Mouse (Mus musculus): ENCODE measurements around the gene 2610021A01Rik. TPM values are rescaled to one million over a fixed set of nuclear protein-coding genes. Genes with fewer than 3 reads are reported as not detected.
"Not testable (repeated sequence)": the region's sequence is repeated elsewhere in the genome, so short reads cannot be mapped to it uniquely, and the experiment has no call there.

The 2610021A01Rik gene
- total and polyA plus RNA-seq, 3 experiments, result 17.3 to 27.9 (median 18.2) TPM

- dilution Hi-C loops (cut with MboI; ENCODE audit: extremely low pct_ligation_motif_present, extremely low pct_unique_long_range_greater_than_20kb, low sequenced_read_pairs), result no loop called here
Observed at GRCm38 (mm10) chr7:41577956-41578355, 21.1 kb upstream of the 2610021A01Rik start.

GRCm38 (mm10) chr7:41582028-41582427 is 17.0 kb upstream of the 2610021A01Rik start:
- Histone ChIP-seq H3K4me1 (ENCODE audit: control insufficient read depth in 1 of 2, insufficient read depth in 2 of 2) (no peaks in the 10 kb centered on the region), H3K9me3 (replicated peaks; ENCODE audit: low read length) (peaks cover 2% of the 10 kb centered on the region), H3K9ac (ENCODE audit: insufficient read depth, low read depth) (no peak overlapping the region), H3K27me3 (replicated peaks) (no peaks in the 10 kb centered on the region), H3K79me2 (replicated peaks; ENCODE audit: control insufficient read depth, extremely low read depth, insufficient read depth, poor library complexity, severe bottlenecking) (no peaks in the 10 kb centered on the region), H3K4me2 (ENCODE audit: insufficient read depth, low read depth, poor library complexity, severe bottlenecking) (no peak overlapping the region), H3K4me3 (replicated peaks in 1 of 3; ENCODE audit: low read depth in 2 of 3, low read length in 2 of 3, poor library complexity in 1 of 3) (no peak overlapping the region), H3K27ac (ENCODE audit: insufficient read depth, low read depth) (no peak overlapping the region), H3K36me3 (replicated peaks in 1 of 2; ENCODE audit: control insufficient read depth in 1 of 2, insufficient read depth in 1 of 2, low read length in 1 of 2) (no peaks in the 10 kb centered on the region)
- no peak for TF ChIP-seq MAZ (IDR thresholded peaks at IDR 0.05; ENCODE audit: low read depth, low read length)
- no peak for TF ChIP-seq HCFC1 (IDR thresholded peaks at IDR 0.05; ENCODE audit: low read depth, low read length)
- no peak for TF ChIP-seq MXI1 (IDR thresholded peaks at IDR 0.05; ENCODE audit: low read depth, low read length)
- no peak for TF ChIP-seq BHLHE40 (IDR thresholded peaks at IDR 0.05; ENCODE audit: low read depth, low read length)
- TF ChIP-seq NRF1 (IDR thresholded peaks at IDR 0.05; ENCODE audit: low read depth, low read length), result no peak
- no peak for TF ChIP-seq RCOR1 (conservative IDR thresholded peaks at IDR 0.05; ENCODE audit: low read depth, low read length)
- TF ChIP-seq ZMIZ1 (IDR thresholded peaks at IDR 0.05; ENCODE audit: low read depth, low read length), result no peak
- DNase-seq (ENCODE audit: extremely low read depth), result no peak
- in situ Hi-C loops (cut with MboI; ENCODE audit: low pct_ligation_motif_present, low pct_unique_long_range_greater_than_20kb, low sequenced_read_pairs), result no loop called here
- dilution Hi-C loops (cut with MboI; ENCODE audit: extremely low pct_ligation_motif_present, extremely low pct_unique_long_range_greater_than_20kb, low sequenced_read_pairs), result no loop called here

More at GRCm38 (mm10) chr7:41577956-41578355, 21.1 kb upstream of the 2610021A01Rik start:
- in situ Hi-C loops (cut with MboI; ENCODE audit: low pct_ligation_motif_present, low pct_unique_long_range_greater_than_20kb, low sequenced_read_pairs), result no loop called here
- no peaks in the 10 kb centered on the region for H3K9me3 ChIP-seq (replicated peaks; ENCODE audit: low read length)
- no peaks in the 10 kb centered on the region for H3K36me3 ChIP-seq (replicated peaks in 1 of 2; ENCODE audit: control insufficient read depth in 1 of 2, insufficient read depth in 1 of 2, low read length in 1 of 2)
- no peaks in the 10 kb centered on the region for H3K79me2 ChIP-seq (replicated peaks; ENCODE audit: control insufficient read depth, extremely low read depth, insufficient read depth, poor library complexity, severe bottlenecking)
- TF ChIP-seq MYC (IDR thresholded peaks at IDR 0.05; ENCODE audit: low read depth, low read length) (no peak), USF2 (conservative IDR thresholded peaks at IDR 0.05; ENCODE audit: low read depth, low read length) (no peak), CTCF (conservative IDR thresholded peaks at IDR 0.05 in 1 of 2, IDR thresholded peaks at IDR 0.05 in 1 of 2; ENCODE audit: low read depth in 2 of 2, low read length in 2 of 2) (no peak), TBP (conservative IDR thresholded peaks at IDR 0.05; ENCODE audit: low read depth, low read length) (no peak), RCOR1 (conservative IDR thresholded peaks at IDR 0.05; ENCODE audit: low read depth, low read length) (no peak), IRF4 (IDR thresholded peaks at IDR 0.05; ENCODE audit: low read depth, low read length) (no peak), SIN3A (IDR thresholded peaks at IDR 0.05; ENCODE audit: low read length) (no peak), GABPA (IDR thresholded peaks at IDR 0.05; ENCODE audit: insufficient replicate concordance, low read depth, low read length) (no peak), PAX5 (IDR thresholded peaks at IDR 0.05; ENCODE audit: low read length) (no peak)
- H3K4me3 ChIP-seq (replicated peaks in 1 of 3; ENCODE audit: low read depth in 2 of 3, low read length in 2 of 3, poor library complexity in 1 of 3), result no peak overlapping the region
- H3K27ac ChIP-seq (ENCODE audit: insufficient read depth, low read depth), result no peak overlapping the region
- no peak overlapping the region for H3K4me2 ChIP-seq (ENCODE audit: insufficient read depth, low read depth, poor library complexity, severe bottlenecking)
- DNase-seq (ENCODE audit: extremely low read depth), result no peak
- no peaks in the 10 kb centered on the region for H3K4me1 ChIP-seq (ENCODE audit: control insufficient read depth in 1 of 2, insufficient read depth in 2 of 2)
- peaks cover 2% of the 10 kb centered on the region for H3K27me3 ChIP-seq (replicated peaks)
- H3K9ac ChIP-seq (ENCODE audit: insufficient read depth, low read depth), result no peak overlapping the region

GRCm38 (mm10) chr7:41587831-41588230 is 11.2 kb upstream of the 2610021A01Rik start:
- H3K27ac ChIP-seq (ENCODE audit: insufficient read depth, low read depth); in situ Hi-C loops (cut with MboI; ENCODE audit: low pct_ligation_motif_present, low pct_unique_long_range_greater_than_20kb, low sequenced_read_pairs); dilution Hi-C loops (cut with MboI; ENCODE audit: extremely low pct_ligation_motif_present, extremely low pct_unique_long_range_greater_than_20kb, low sequenced_read_pairs): not testable (repeated sequence)

More at GRCm38 (mm10) chr7:41587831-41588230, 11.2 kb upstream of the 2610021A01Rik start:
- H3K9ac ChIP-seq (ENCODE audit: insufficient read depth, low read depth); H3K27me3 ChIP-seq (replicated peaks); H3K79me2 ChIP-seq (replicated peaks; ENCODE audit: control insufficient read depth, extremely low read depth, insufficient read depth, poor library complexity, severe bottlenecking); H3K4me2 ChIP-seq (ENCODE audit: insufficient read depth, low read depth, poor library complexity, severe bottlenecking); H3K9me3 ChIP-seq (replicated peaks; ENCODE audit: low read length); H3K4me1 ChIP-seq (ENCODE audit: control insufficient read depth in 1 of 2, insufficient read depth in 2 of 2); H3K4me3 ChIP-seq (replicated peaks in 1 of 3; ENCODE audit: low read depth in 2 of 3, low read length in 2 of 3, poor library complexity in 1 of 3); H3K36me3 ChIP-seq (replicated peaks in 1 of 2; ENCODE audit: control insufficient read depth in 1 of 2, insufficient read depth in 1 of 2, low read length in 1 of 2); DNase-seq (ENCODE audit: extremely low read depth): not testable (repeated sequence)

All from CH12.LX (cell line).